Mouse (Mus musculus) midbrain, embryonic 13.5 days (tissue): ENCODE measurements at regions not wholly inside any gene's neighbourhood (a gene's known extent, or its start where the extent isn't known, plus 50 kb on each side); places are given as distances from the start of the nearest gene placed in this dataset.
"Not testable (repeated sequence)": the region's sequence is repeated elsewhere in the genome, so short reads cannot be mapped to it uniquely, and the experiment has no call there.

ENCODE experiments used
- ATAC-seq: fragments of 200-750 bp; cut with Nextera tagmentation; 2 replicates; pipeline ENCODE4 v1.8.0; 2017; ENCODE audit warnings: mild to moderate bottlenecking, moderate TSS enrichment, moderate library complexity
- H3K27ac ChIP-seq: fragments of 300-500 bp; sonication (generic); 2 replicates; pipeline ENCODE4 v1.5.1; 2015; ENCODE audit warnings: inconsistent platforms, mild to moderate bottlenecking, moderate library complexity
- H3K27me3 ChIP-seq: fragments of 300-500 bp; sonication (generic); 2 replicates; pipeline ENCODE4 v1.6.1; 2015; ENCODE audit warnings: mild to moderate bottlenecking, inconsistent platforms
- H3K36me3 ChIP-seq: fragments of 300-500 bp; sonication (generic); 2 replicates; pipeline ENCODE4 v1.6.1; 2015; ENCODE audit warnings: mild to moderate bottlenecking, inconsistent platforms
- H3K4me1 ChIP-seq: fragments of 300-500 bp; sonication (generic); replicated peaks from 2 replicates; pipeline ENCODE4 v1.6.1; 2015; ENCODE audit warnings: inconsistent platforms
- H3K4me2 ChIP-seq: fragments of 300-500 bp; sonication (generic); replicated peaks from 2 replicates; pipeline ENCODE4 v1.6.1; 2015; ENCODE audit warnings: moderate library complexity, mild to moderate bottlenecking, inconsistent platforms
- H3K4me3 ChIP-seq: fragments of 300-500 bp; sonication (generic); replicated peaks from 2 replicates; pipeline ENCODE4 v1.5.1; 2015; ENCODE audit warnings: mild to moderate bottlenecking, inconsistent platforms
- H3K9ac ChIP-seq: fragments of 300-500 bp; sonication (generic); replicated peaks from 2 replicates; pipeline ENCODE4 v1.6.1; 2015; ENCODE audit warnings: mild to moderate bottlenecking, inconsistent platforms
- H3K9me3 ChIP-seq: fragments of 300-500 bp; sonication (generic); 2 replicates; pipeline ENCODE4 v1.6.1; 2016; ENCODE audit warnings: mild to moderate bottlenecking, inconsistent platforms
- whole genome bisulfite sequencing: fragments of 180-500 bp; shearing (Covaris S2); methylation state at CpG from one replicate; pipeline ENCODE4 v1.1.7; 2015; 5-methylcytosine and 5-hydroxymethylcytosine counted together

DNA sequence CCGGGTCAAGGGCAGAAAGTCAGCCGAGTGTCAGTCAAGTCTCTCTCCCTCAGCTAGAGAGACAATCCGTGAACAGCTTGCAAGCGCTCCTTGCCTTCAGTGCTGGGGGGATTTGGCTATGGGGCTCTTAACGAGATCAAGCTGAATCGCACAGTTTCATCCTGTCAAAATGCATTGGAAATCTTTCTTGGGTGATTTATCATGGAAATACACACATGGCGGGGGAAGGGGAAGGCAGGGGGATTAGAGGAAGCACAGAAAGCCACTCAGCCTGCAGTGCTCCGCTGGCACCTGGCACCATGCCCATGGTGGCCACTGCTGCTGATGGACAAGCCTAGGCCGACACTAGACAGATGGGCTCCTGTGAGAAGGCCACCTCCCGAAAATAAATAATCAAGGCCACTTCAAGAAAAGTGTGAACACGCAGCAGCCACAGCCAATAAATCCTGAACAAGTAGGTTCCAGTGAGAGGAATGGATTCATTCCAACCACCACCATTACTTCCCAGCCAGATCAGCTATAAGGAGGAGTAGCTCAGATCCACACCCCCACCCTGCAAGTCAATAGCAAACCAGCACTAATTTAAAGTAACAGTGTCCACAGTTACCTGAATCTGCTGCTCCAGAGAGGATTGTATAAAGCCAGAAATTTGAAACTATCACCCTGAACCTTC, 261.5 kb upstream of the AI593442 start:
- WGBS: 19% methylated on average over 11 of the region's 11 CpGs
- ATAC-seq: peak; percentile 97

DNA sequence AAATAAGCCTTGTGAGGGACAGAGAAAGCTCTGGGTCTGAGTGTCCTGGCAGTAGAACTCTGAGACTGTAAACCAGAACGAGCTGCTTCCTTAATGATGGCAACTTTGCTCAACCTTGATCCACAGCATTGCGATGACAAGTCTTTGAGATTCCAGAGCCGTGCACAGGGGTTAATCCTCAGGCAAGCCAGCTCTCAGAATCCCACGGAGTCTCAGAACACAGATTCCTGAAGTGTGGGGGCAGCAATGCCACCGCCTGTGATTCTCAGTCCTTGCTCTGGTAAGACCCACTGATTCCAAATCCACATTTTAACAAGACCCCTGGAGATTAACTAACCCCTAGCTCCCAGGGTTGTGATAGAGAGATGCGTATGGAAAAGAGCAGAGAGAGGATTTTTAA, 255.5 kb upstream of the AI593442 start:
- Histone ChIP-seq H3K4me3 (no peak overlapping the region), H3K36me3 (no peaks in the 10 kb centered on the region), H3K4me2 (no peak overlapping the region), H3K27me3 (no peaks in the 10 kb centered on the region), H3K9ac (no peak overlapping the region), H3K4me1 (peaks cover 17% of the 10 kb centered on the region), H3K27ac (peak overlapping the region; percentile 1; the same call in 1 of the 2 replicates), H3K9me3 (no peaks in the 10 kb centered on the region)
- 27% methylated on average over 6 of the region's 6 CpGs for WGBS
- 0 out of 2 replicates have a peak, but pooled peaks have one; percentile 20 for ATAC-seq

More for the DNA sequence above, 261.5 kb upstream of the AI593442 start:
- no peaks in the 10 kb centered on the region for H3K27me3 ChIP-seq
- peak overlapping the region; percentile 77 for H3K27ac ChIP-seq
- peaks cover 16% of the 10 kb centered on the region for H3K4me1 ChIP-seq
- no peaks in the 10 kb centered on the region for H3K9me3 ChIP-seq
- H3K36me3 ChIP-seq: no peaks in the 10 kb centered on the region
- H3K4me2 ChIP-seq: 0 out of 2 replicates have a peak overlapping the region, but pooled peaks have one; percentile 9
- H3K9ac ChIP-seq: no peak overlapping the region
- no peak overlapping the region for H3K4me3 ChIP-seq

DNA sequence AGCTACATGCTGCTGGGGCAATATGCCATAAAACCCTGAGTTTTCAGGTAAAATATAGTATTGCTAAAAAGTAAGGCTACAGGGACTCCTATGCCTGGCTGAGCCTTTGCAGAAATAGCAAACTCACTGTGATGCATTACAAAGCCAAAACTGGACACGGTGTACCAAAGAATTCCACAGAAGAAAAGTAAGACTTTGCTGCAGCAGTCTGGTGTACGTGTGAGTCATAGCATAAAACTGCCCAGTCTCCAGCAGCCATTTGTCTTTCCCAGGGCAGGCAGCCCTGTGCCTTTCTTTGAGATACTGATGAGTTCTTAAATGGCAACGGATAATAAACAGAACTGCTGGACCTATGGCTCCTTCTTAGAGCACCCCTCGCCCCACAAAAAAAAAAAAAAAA, 237.9 kb upstream of the AI593442 start:
- Histone ChIP-seq H3K4me2 (no peak overlapping the region), H3K9me3 (no peaks in the 10 kb centered on the region), H3K4me3 (no peak overlapping the region), H3K27me3 (no peaks in the 10 kb centered on the region), H3K4me1 (no peaks in the 10 kb centered on the region), H3K27ac (no peak overlapping the region), H3K36me3 (no peaks in the 10 kb centered on the region), H3K9ac (no peak overlapping the region)
- WGBS: 85% methylated on average over 4 of the region's 4 CpGs
- no peak for ATAC-seq

- not testable (repeated sequence) for H3K9me3 ChIP-seq, H3K4me3 ChIP-seq, H3K4me2 ChIP-seq, H3K27me3 ChIP-seq, ATAC-seq, H3K36me3 ChIP-seq, H3K9ac ChIP-seq, H3K27ac ChIP-seq, H3K4me1 ChIP-seq
- WGBS: no CpG with 5 or more reads among the region's 2 CpGs
Measured at GRCm38 (mm10) chr9:52888653-52889052, 209.1 kb upstream of the AI593442 start.

GRCm38 (mm10) chr9:52887997-52888396, 208.4 kb upstream of the AI593442 start:
- WGBS: no CpG with 5 or more reads among the region's 3 CpGs
- not testable (repeated sequence) for ATAC-seq, H3K4me2 ChIP-seq

GRCm38 (mm10) chr9:52867236-52867635, 187.7 kb upstream of the AI593442 start:
- Histone ChIP-seq H3K27me3 (no peaks in the 10 kb centered on the region), H3K4me3 (no peak overlapping the region), H3K9me3 (no peaks in the 10 kb centered on the region), H3K4me1 (no peaks in the 10 kb centered on the region), H3K4me2 (no peak overlapping the region), H3K27ac (no peak overlapping the region), H3K9ac (no peak overlapping the region), H3K36me3 (no peaks in the 10 kb centered on the region)
- no peak for ATAC-seq
- 94% methylated on average over 1 of the region's 1 CpGs for WGBS

More at GRCm38 (mm10) chr9:52887997-52888396, 208.4 kb upstream of the AI593442 start:
- not testable (repeated sequence) for H3K27me3 ChIP-seq, H3K9ac ChIP-seq, H3K27ac ChIP-seq, H3K9me3 ChIP-seq, H3K36me3 ChIP-seq, H3K4me1 ChIP-seq, H3K4me3 ChIP-seq

- no peak overlapping the region for H3K4me3 ChIP-seq
- H3K36me3 ChIP-seq: no peaks in the 10 kb centered on the region
- no peaks in the 10 kb centered on the region for H3K27me3 ChIP-seq
- 52% methylated on average over 4 of the region's 4 CpGs for WGBS
- no peak overlapping the region for H3K27ac ChIP-seq
- H3K9me3 ChIP-seq: 0 out of 2 replicates have a peak, but pooled peaks cover 2% of the 10 kb centered on the region
- no peak overlapping the region for H3K9ac ChIP-seq
- no peak for ATAC-seq
- H3K4me1 ChIP-seq: no peaks in the 10 kb centered on the region
- H3K4me2 ChIP-seq: no peak overlapping the region
Measured at GRCm38 (mm10) chr9:52860327-52860726, 180.7 kb upstream of the AI593442 start.

DNA sequence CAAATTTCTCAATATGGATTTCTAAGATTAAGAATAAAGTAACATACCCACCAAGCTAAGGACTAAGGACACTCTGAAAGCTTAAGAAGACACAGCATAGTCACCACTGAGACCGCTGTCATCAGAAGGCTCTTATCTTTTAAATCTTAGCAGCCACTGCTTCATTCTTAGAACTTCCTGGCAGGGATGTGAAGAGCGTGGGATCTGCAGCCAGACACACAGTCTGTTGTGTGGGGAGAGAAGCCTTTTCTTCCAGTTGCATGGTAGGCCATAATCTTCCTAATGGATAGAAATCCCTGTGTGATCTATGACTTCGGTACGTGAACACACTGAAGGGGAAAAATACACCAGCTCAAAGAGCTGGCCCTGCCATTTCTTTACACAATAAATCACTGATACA, 178.8 kb upstream of the AI593442 start:
- Histone ChIP-seq H3K4me3 (no peak overlapping the region), H3K36me3 (no peaks in the 10 kb centered on the region), H3K4me1 (no peaks in the 10 kb centered on the region), H3K27ac (no peak overlapping the region), H3K9ac (no peak overlapping the region), H3K4me2 (no peak overlapping the region), H3K9me3 (0 out of 2 replicates have a peak, but pooled peaks cover 2% of the 10 kb centered on the region), H3K27me3 (no peaks in the 10 kb centered on the region)
- ATAC-seq: no peak
- WGBS: 74% methylated on average over 4 of the region's 4 CpGs

DNA sequence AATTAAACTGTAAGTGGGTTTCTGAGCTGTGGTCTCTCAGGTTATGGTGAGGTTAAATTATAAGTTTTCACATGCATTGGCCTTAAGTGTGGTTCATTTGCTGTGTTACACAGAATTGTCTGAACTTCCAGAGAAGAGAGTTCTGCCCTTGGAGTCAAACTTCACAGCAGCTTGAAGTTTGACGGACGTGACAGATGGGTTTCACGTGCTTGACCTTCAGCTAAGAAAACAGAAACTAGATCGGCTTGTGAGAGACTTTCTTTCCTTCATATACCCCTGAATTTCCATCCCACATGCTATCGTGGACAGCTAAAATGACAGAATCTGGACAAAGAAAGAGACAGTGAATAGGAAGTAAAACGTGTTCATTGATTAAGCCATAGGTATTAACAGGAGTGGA, 173.8 kb upstream of the AI593442 start:
- Histone ChIP-seq H3K9ac (no peak overlapping the region), H3K27ac (no peak overlapping the region), H3K4me3 (no peak overlapping the region), H3K4me2 (no peak overlapping the region), H3K9me3 (no peaks in the 10 kb centered on the region), H3K4me1 (no peaks in the 10 kb centered on the region), H3K36me3 (no peaks in the 10 kb centered on the region), H3K27me3 (no peaks in the 10 kb centered on the region)
- 79% methylated on average over 6 of the region's 6 CpGs for WGBS
- no peak for ATAC-seq

DNA sequence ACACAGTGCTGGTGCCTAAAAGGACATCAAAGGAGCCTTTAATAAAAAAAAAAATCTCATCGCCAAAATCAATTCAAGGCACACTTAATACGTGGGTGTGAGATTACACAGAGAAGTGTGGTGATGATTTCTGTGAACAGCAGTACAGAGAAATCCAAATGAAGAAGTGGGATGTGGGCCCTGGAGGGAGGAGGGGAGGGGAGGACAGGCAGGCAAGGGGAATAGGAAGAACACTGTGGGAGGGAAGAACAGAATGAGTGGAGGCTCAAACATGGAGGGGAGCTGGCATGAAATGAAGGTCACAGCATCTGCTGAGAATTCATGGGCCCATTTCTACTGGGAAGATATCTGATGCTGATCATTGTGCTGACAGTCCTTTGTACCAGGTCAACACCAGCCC, 171.0 kb upstream of the AI593442 start:
- H3K27me3 ChIP-seq: no peaks in the 10 kb centered on the region
- H3K36me3 ChIP-seq: no peaks in the 10 kb centered on the region
- H3K9ac ChIP-seq: no peak overlapping the region
- H3K27ac ChIP-seq: no peak overlapping the region
- no peak overlapping the region for H3K4me3 ChIP-seq
- ATAC-seq: no peak
- H3K4me2 ChIP-seq: no peak overlapping the region
- no peaks in the 10 kb centered on the region for H3K4me1 ChIP-seq
- 86% methylated on average over 2 of the region's 2 CpGs for WGBS
- no peaks in the 10 kb centered on the region for H3K9me3 ChIP-seq

- WGBS: 54% methylated on average over 3 of the region's 3 CpGs
- Histone ChIP-seq H3K4me1 (no peaks in the 10 kb centered on the region), H3K4me3 (no peak overlapping the region), H3K4me2 (no peak overlapping the region), H3K9ac (no peak overlapping the region), H3K27ac (no peak overlapping the region), H3K9me3 (no peaks in the 10 kb centered on the region), H3K27me3 (no peaks in the 10 kb centered on the region), H3K36me3 (no peaks in the 10 kb centered on the region)
- ATAC-seq: no peak
Measured at GRCm38 (mm10) chr9:52849931-52850330, 170.4 kb upstream of the AI593442 start.

DNA sequence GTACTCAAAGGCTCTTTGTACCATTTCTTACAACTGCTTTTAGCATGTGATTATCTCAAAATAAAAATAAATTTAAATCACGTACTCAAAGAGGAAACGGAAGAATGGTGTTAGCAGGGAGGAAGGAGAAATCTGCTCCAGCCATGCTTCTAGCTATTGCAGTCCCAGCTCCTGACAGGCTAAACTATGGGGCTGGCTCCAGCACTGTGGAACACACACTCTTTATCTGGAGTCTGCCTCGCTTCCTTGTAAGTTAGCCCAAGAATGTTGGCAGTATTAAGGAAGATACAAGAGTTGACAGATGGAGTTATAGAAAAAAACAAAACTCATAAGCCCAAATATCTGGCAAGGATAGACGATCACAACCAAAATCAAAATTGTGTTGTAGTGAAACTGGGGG, 161.5 kb upstream of the AI593442 start:
- Histone ChIP-seq H3K27ac (no peak overlapping the region), H3K4me2 (no peak overlapping the region), H3K9me3 (no peaks in the 10 kb centered on the region), H3K27me3 (no peaks in the 10 kb centered on the region), H3K4me3 (no peak overlapping the region), H3K4me1 (no peaks in the 10 kb centered on the region), H3K36me3 (no peaks in the 10 kb centered on the region), H3K9ac (no peak overlapping the region)
- no peak for ATAC-seq
- WGBS: 91% methylated on average over 4 of the region's 4 CpGs

DNA sequence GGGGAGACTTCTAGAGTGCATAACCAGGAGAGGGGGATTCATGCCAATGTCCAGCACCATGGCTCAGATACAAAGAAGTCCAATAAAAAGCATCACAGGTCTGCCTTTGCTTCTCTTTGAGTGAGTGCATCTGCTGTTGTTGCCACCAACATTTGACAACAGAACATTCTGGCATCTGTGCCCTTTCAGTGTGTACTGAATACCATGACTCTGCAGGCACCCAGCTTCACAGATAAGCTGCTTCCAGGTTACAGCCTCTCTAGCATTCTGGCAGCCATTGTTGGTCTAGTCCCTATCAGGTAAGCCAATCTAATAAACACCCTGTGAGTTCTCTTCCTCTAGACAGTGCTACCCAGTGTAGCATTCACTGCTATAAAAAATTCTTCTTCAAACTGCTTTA, 160.4 kb upstream of the AI593442 start:
- Histone ChIP-seq H3K36me3 (no peaks in the 10 kb centered on the region), H3K4me3 (no peak overlapping the region), H3K4me1 (no peaks in the 10 kb centered on the region), H3K9ac (no peak overlapping the region), H3K9me3 (no peaks in the 10 kb centered on the region), H3K27me3 (no peaks in the 10 kb centered on the region), H3K27ac (no peak overlapping the region), H3K4me2 (no peak overlapping the region)
- no peak for ATAC-seq
